In genomic region chr3:30157128-30157670, GRCm38 (mm10) we compare ENCODE assay signal across 19 mouse cellular contexts.
A peak's percentile ranks its signal among the peaks of the same experiment; 100 is the strongest.
DNase-seq lines count a peak whose midpoint lies in the region; ATAC-seq and TF ChIP-seq lines count a peak whose summit lies in the region.
"Had no signal": no experiment of that assay in that cellular context is flagged by ENCODE, and none has a peak within 500 bp of the region (broad histone marks: within the 10 kb centered on the region; RNA-seq: fewer than 3 reads in every experiment).

No protein-coding gene starts in this region.

- no peak overlapping the region for H3K27ac ChIP-seq in hindbrain, postnatal 0 days
- no peak overlapping the region for H3K27ac ChIP-seq in hindbrain, embryonic 11.5 days (ENCODE audit: low read depth, low read length)
- peak overlapping the region; percentile 69 for H3K27ac ChIP-seq in embryonic fibroblast, embryonic 13.5 days (ENCODE audit: insufficient read depth, low read length)
- H3K27ac ChIP-seq in midbrain, embryonic 14.5 days (replicated peaks; ENCODE audit: low read depth, low read length), result no peak overlapping the region
- H3K27ac ChIP-seq: embryonic facial prominence, embryonic 10.5 days; forebrain, embryonic 10.5 days; hindbrain, embryonic 14.5 days; intestine, embryonic 15.5 days; liver, embryonic 15.5 days; macrophage had no signal

- 0 out of 2 replicates have a peak, but pooled peaks cover 3% of the 10 kb centered on the region for H3K4me1 ChIP-seq in hindbrain, postnatal 0 days (ENCODE audit: insufficient read depth, low read length)
- no peaks in the 10 kb centered on the region for H3K4me1 ChIP-seq in hindbrain, embryonic 11.5 days (replicated peaks; ENCODE audit: control insufficient read depth, insufficient read depth, low read length)
- peaks cover 8% of the 10 kb centered on the region for H3K4me1 ChIP-seq in embryonic fibroblast, embryonic 13.5 days (ENCODE audit: control insufficient read depth, insufficient read depth, low read length)
- no peaks in the 10 kb centered on the region for H3K4me1 ChIP-seq in midbrain, embryonic 14.5 days (ENCODE audit: control insufficient read depth, insufficient read depth, low read length)
- H3K4me1 ChIP-seq: intestine, embryonic 15.5 days; liver, embryonic 15.5 days had no signal

- WGBS in hindbrain, postnatal 0 days, result 70% methylated on average over 7 of the region's 7 CpGs
- WGBS in hindbrain, embryonic 11.5 days, result 85% methylated on average over 7 of the region's 7 CpGs
- WGBS in midbrain, embryonic 14.5 days, result 67% methylated on average over 7 of the region's 7 CpGs

- no peak overlapping the region for H3K4me3 ChIP-seq in hindbrain, postnatal 0 days (ENCODE audit: low read length)
- H3K4me3 ChIP-seq in hindbrain, embryonic 11.5 days (ENCODE audit: low read depth, low read length), result no peak overlapping the region
- H3K4me3 ChIP-seq in embryonic fibroblast, embryonic 13.5 days (ENCODE audit: insufficient read depth, low read length), result no peak overlapping the region
- no peak overlapping the region for H3K4me3 ChIP-seq in midbrain, embryonic 14.5 days (replicated peaks; ENCODE audit: low read depth, low read length)
- H3K4me3 ChIP-seq: embryonic facial prominence, embryonic 10.5 days; forebrain, embryonic 10.5 days; intestine, embryonic 15.5 days; liver, embryonic 15.5 days had no signal

- TF ChIP-seq CTCF in hindbrain, postnatal 0 days (IDR thresholded peaks at IDR 0.05; ENCODE audit: low read depth), result no peak
- no peak for TF ChIP-seq CTCF in embryonic fibroblast, embryonic 13.5 days (IDR thresholded peaks at IDR 0.05; ENCODE audit: borderline replicate concordance, insufficient read depth, low read length)

- H3K9ac ChIP-seq in hindbrain, postnatal 0 days (replicated peaks; ENCODE audit: low read length), result no peak overlapping the region
- H3K9ac ChIP-seq in hindbrain, embryonic 11.5 days (ENCODE audit: low read depth, low read length), result no peak overlapping the region
- no peak overlapping the region for H3K9ac ChIP-seq in midbrain, embryonic 14.5 days (replicated peaks; ENCODE audit: low read length)
- H3K9ac ChIP-seq: hindbrain, embryonic 14.5 days; intestine, embryonic 15.5 days; liver, embryonic 15.5 days had no signal

- peak; percentile 35 for DNase-seq in hindbrain, postnatal 0 days (ENCODE audit: low spot score)
- DNase-seq in hindbrain, embryonic 11.5 days (ENCODE audit: low spot score), result no peak
- DNase-seq in 3T3-L1 (ENCODE audit: low read depth, low spot score), result peak; percentile 71
- peak; percentile 17 for DNase-seq in midbrain, embryonic 14.5 days
- DNase-seq in gastrocnemius, postnatal 36 days, result no peak
- DNase-seq: adrenal gland, postnatal 25 days; cerebellum, adult 9-10 months; gastrocnemius, postnatal 25 days; heart, postnatal 36 days; kidney, adult 9 months; thymus, postnatal 25 days had no signal

- no peaks in the 10 kb centered on the region for H3K9me3 ChIP-seq in hindbrain, postnatal 0 days (ENCODE audit: low read length)
- H3K9me3 ChIP-seq in hindbrain, embryonic 11.5 days (ENCODE audit: control insufficient read depth, low read length), result no peaks in the 10 kb centered on the region
- H3K9me3 ChIP-seq in midbrain, embryonic 14.5 days (ENCODE audit: control insufficient read depth, low read length), result no peaks in the 10 kb centered on the region
- H3K9me3 ChIP-seq: embryonic facial prominence, embryonic 10.5 days; forebrain, embryonic 10.5 days; intestine, embryonic 15.5 days; liver, embryonic 15.5 days had no signal

- H3K4me2 ChIP-seq in hindbrain, postnatal 0 days (ENCODE audit: low read depth, low read length), result no peak overlapping the region
- no peak overlapping the region for H3K4me2 ChIP-seq in hindbrain, embryonic 11.5 days (replicated peaks; ENCODE audit: low read depth, low read length)
- no peak overlapping the region for H3K4me2 ChIP-seq in midbrain, embryonic 14.5 days (ENCODE audit: low read length)
- H3K4me2 ChIP-seq: hindbrain, embryonic 14.5 days; intestine, embryonic 15.5 days; liver, embryonic 15.5 days had no signal

- H3K27me3 ChIP-seq in hindbrain, postnatal 0 days (ENCODE audit: insufficient read depth, low read length), result no peaks in the 10 kb centered on the region
- H3K27me3 ChIP-seq in hindbrain, embryonic 11.5 days (ENCODE audit: control insufficient read depth, insufficient read depth, low read length), result no peaks in the 10 kb centered on the region
- H3K27me3 ChIP-seq in midbrain, embryonic 14.5 days (ENCODE audit: control insufficient read depth, insufficient read depth, low read length), result no peaks in the 10 kb centered on the region
- H3K27me3 ChIP-seq: intestine, embryonic 15.5 days; liver, embryonic 15.5 days had no signal

- no peak for TF ChIP-seq POLR2A in embryonic fibroblast, embryonic 13.5 days (IDR thresholded peaks at IDR 0.05; ENCODE audit: low read depth, low read length)

- intact Hi-C loops in gastrocnemius, postnatal 36 days (cut with DNase I), result no loop called here

- H3K36me3 ChIP-seq in hindbrain, postnatal 0 days (ENCODE audit: insufficient read depth, low read length), result no peaks in the 10 kb centered on the region
- H3K36me3 ChIP-seq in hindbrain, embryonic 11.5 days (ENCODE audit: control insufficient read depth, insufficient read depth, low read length), result no peaks in the 10 kb centered on the region
- no peaks in the 10 kb centered on the region for H3K36me3 ChIP-seq in midbrain, embryonic 14.5 days (ENCODE audit: control insufficient read depth, insufficient read depth, low read length)
- H3K36me3 ChIP-seq: embryonic facial prominence, embryonic 10.5 days; forebrain, embryonic 10.5 days; intestine, embryonic 15.5 days; liver, embryonic 15.5 days had no signal

- ATAC-seq in hindbrain, postnatal 0 days, result no peak
- ATAC-seq in hindbrain, embryonic 11.5 days (ENCODE audit: low FRiP score), result no peak
- no peak for ATAC-seq in midbrain, embryonic 14.5 days (ENCODE audit: low FRiP score, low TSS enrichment)
- no peak for ATAC-seq in monocyte, adult 5-6 weeks (replicated peaks; ENCODE audit: insufficient number of reproducible peaks, low FRiP score, low TSS enrichment, poor library complexity, severe bottlenecking)
- ATAC-seq: intestine, embryonic 15.5 days had no signal

Comparison
In these comparisons a context has a peak if more than half of its experiments do, and no peak if none do; other contexts are left out.
1. DNase-seq: peak in hindbrain, postnatal 0 days (single experiment), 3T3-L1 (single experiment) and midbrain, embryonic 14.5 days (single experiment); none in hindbrain, embryonic 11.5 days (single experiment) and gastrocnemius, postnatal 36 days (0 of 2).